Mouse (Mus musculus): ENCODE measurements around the gene Gm21970.

GRCm38 (mm10) chr16:91385621-91386020, 5.9 kb upstream of the Gm21970 start:
- TF ChIP-seq CTCF (IDR thresholded peaks at IDR 0.05; ENCODE audit: extremely low read depth, insufficient read length, insufficient replicate concordance, low read depth, low read length) (no peak), POLR2A (IDR thresholded peaks at IDR 0.05; ENCODE audit: low read depth, low read length) (no peak)
